Mouse (Mus musculus) liver, embryonic 16.5 days (tissue): ENCODE data around the gene Zcchc10. TPM values are rescaled to one million over a fixed set of nuclear protein-coding genes. Genes with fewer than 3 reads are reported as not detected.
"Not testable (repeated sequence)": the region's sequence is repeated elsewhere in the genome, so short reads cannot be mapped to it uniquely, and the experiment has no call there.

Experiments
- ATAC-seq: fragments of 200-750 bp; cut with Nextera tagmentation; 2 replicates; pipeline ENCODE4 v1.8.0; 2017; ENCODE audit warnings: low read depth, mild to moderate bottlenecking, moderate number of reproducible peaks, moderate library complexity
- H3K27ac ChIP-seq: fragments of 300-500 bp; sonication (generic); 2 replicates; pipeline ENCODE4 v1.5.1; 2014; ENCODE audit warnings: mild to moderate bottlenecking, low read length
- H3K27me3 ChIP-seq: fragments of 300-500 bp; sonication (generic); 2 replicates; pipeline ENCODE4 v1.6.1; 2014; ENCODE audit warnings: low read depth, low read length, mixed read lengths; ENCODE audit not compliant: control insufficient read depth, insufficient read depth
- H3K36me3 ChIP-seq: fragments of 300-500 bp; sonication (generic); 2 replicates; pipeline ENCODE4 v1.6.1; 2014; ENCODE audit warnings: mild to moderate bottlenecking; ENCODE audit not compliant: control insufficient read depth, insufficient read depth
- H3K4me1 ChIP-seq: fragments of 300-500 bp; sonication (generic); 2 replicates; pipeline ENCODE4 v1.6.1; 2014; ENCODE audit warnings: low read depth, low read length, mixed read lengths; ENCODE audit not compliant: control insufficient read depth
- H3K4me2 ChIP-seq: fragments of 300-500 bp; sonication (generic); 2 replicates; pipeline ENCODE4 v1.6.1; 2014; ENCODE audit warnings: low read depth, low read length, mixed read lengths
- H3K4me3 ChIP-seq: fragments of 300-500 bp; sonication (generic); 2 replicates; pipeline ENCODE4 v1.5.1; 2014; ENCODE audit warnings: low read depth, mild to moderate bottlenecking, low read length
- H3K9ac ChIP-seq: fragments of 300-500 bp; sonication (generic); 2 replicates; pipeline ENCODE4 v1.6.1; 2014; ENCODE audit warnings: low read depth, low read length
- H3K9me3 ChIP-seq: fragments of 300-500 bp; sonication (generic); replicated peaks from 2 replicates; pipeline ENCODE4 v1.6.1; 2016; ENCODE audit warnings: low read length; ENCODE audit not compliant: control insufficient read depth
- WGBS: fragments of 180-500 bp; shearing (Covaris S2); extraction: QIAGEN DNeasy Blood & Tissue Kit; methylation state at CpG from one replicate; pipeline ENCODE4 v1.1.7; 2014; ENCODE audit not compliant: insufficient replicate concordance; 5-methylcytosine and 5-hydroxymethylcytosine counted together
- polyA plus RNA-seq: library from polyadenylated mRNA; unstranded; fragments of >200 nt; fragmentation: Nextera tagmentation; extraction: Ambion mirVana; gene quantifications from 2 replicates; pipeline ENCODE4 v1.2.1, GENCODE M21; 2015

Gene Zcchc10
- polyA plus RNA-seq, 1 experiment from 2014 or later, result 6.0 TPM

DNA sequence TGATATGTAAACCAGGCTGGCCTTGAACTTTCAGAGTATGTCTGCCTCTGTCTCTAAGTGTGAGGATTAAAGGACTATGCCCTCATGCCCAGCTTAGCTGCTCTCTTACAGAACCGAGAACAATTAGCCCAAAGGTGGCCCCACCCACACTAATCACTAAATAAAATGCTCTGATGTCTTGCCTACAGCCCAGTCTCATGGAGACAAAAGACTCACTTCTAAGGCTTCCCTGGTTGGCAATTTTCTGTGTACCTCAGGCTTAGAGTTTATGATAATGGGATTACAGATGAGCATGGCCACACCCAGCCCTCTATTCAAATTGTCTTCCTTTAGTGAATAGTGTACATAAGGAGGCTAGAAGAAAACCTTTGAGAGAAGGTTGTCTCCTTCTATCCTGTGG is 13.1 kb upstream of the Zcchc10 start:
- Histone ChIP-seq H3K36me3 (no peaks in the 10 kb centered on the region), H3K4me3 (no peak overlapping the region), H3K27ac (no peak overlapping the region), H3K27me3 (no peaks in the 10 kb centered on the region), H3K4me2 (no peak overlapping the region), H3K9ac (no peak overlapping the region), H3K9me3 (no peaks in the 10 kb centered on the region), H3K4me1 (peaks cover 14% of the 10 kb centered on the region)
- no peak for ATAC-seq
- WGBS, result 60% methylated on average over 1 of the region's 1 CpGs

DNA sequence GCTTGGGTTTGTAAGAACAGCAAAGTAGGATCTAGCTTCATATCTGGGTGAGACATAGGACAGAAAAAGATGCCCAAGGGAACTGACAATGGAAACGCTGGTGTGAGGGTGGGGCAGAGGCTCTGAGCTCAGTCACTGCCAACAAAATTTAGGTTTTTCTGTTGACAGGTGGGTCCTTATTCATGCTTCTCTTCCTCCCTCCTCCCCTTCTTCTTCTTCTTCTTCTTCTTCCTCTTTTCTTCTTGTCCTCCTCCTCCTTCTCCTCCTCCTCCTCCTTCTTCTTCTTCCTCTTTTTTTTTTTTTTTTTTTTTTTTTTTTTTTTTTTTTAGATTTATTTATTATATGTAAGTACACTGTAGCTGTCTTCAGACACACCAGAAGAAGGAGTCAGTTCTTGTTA is 11.7 kb upstream of the Zcchc10 start:
- WGBS, result 28% methylated on average over 1 of the region's 1 CpGs
- H3K36me3 ChIP-seq, H3K27ac ChIP-seq, H3K9ac ChIP-seq, ATAC-seq, H3K4me3 ChIP-seq, H3K27me3 ChIP-seq, H3K4me2 ChIP-seq, H3K9me3 ChIP-seq: not testable (repeated sequence)
- H3K4me1 ChIP-seq, result peaks cover 10% of the 10 kb centered on the region

DNA sequence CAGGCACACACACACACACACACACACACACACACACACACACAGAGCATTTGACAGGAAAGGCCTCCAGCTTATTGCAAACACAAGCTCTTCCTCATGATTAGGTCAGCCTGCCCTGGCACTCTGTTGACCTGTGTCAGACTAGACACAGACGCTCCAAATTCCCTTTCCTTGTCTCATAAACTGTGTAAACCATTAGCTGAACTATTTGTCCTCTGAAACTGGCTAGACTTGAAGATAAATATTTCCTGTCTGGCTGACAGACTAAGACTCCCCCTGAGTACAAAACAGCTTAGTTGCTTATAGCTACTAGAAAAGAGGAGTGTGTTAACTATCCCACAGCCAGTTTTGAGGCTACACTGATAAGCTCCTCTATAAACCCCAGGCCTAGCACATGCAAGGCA is 9.7 kb upstream of the Zcchc10 start:
- no peak overlapping the region for H3K4me3 ChIP-seq
- no peaks in the 10 kb centered on the region for H3K9me3 ChIP-seq
- 0 out of 2 replicates have a peak overlapping the region, but pooled peaks have one; percentile 26 for H3K27ac ChIP-seq
- 0 out of 2 replicates have a peak, but pooled peaks have one; percentile 39 for ATAC-seq
- H3K27me3 ChIP-seq, result no peaks in the 10 kb centered on the region
- no peak overlapping the region for H3K9ac ChIP-seq
- H3K4me1 ChIP-seq, result no peaks in the 10 kb centered on the region; the same call in 1 of the 2 replicates
- H3K36me3 ChIP-seq, result no peaks in the 10 kb centered on the region
- no peak overlapping the region for H3K4me2 ChIP-seq
- WGBS, result 17% methylated on average over 1 of the region's 1 CpGs

DNA sequence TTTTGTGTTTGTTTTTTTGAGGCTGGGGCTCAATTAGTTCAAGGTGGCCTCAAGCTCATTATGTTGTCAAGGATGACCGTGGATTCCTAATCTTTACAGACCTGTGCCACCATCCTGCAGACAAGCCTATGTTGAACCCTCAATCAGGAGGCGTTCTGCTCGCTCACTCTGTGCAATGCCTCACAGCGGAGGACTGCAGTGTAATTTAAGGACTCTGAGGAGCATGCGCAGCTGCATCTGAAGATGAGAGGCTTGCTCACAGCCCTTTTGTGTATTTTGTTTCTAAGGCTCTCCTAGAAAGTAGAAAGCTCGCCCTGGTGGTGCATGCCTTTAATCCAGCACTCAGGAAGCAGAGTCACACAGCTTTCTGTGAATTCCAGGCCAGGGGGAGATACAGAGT is 7.5 kb upstream of the Zcchc10 start:
- H3K9ac ChIP-seq, result no peak overlapping the region
- H3K27ac ChIP-seq, result no peak overlapping the region
- H3K4me3 ChIP-seq, result no peak overlapping the region
- no peak overlapping the region for H3K4me2 ChIP-seq
- no peaks in the 10 kb centered on the region for H3K9me3 ChIP-seq
- ATAC-seq, result no peak
- H3K4me1 ChIP-seq, result no peaks in the 10 kb centered on the region; the same call in 1 of the 2 replicates
- no peaks in the 10 kb centered on the region for H3K36me3 ChIP-seq
- WGBS, result 46% methylated on average over 6 of the region's 6 CpGs
- no peaks in the 10 kb centered on the region for H3K27me3 ChIP-seq

DNA sequence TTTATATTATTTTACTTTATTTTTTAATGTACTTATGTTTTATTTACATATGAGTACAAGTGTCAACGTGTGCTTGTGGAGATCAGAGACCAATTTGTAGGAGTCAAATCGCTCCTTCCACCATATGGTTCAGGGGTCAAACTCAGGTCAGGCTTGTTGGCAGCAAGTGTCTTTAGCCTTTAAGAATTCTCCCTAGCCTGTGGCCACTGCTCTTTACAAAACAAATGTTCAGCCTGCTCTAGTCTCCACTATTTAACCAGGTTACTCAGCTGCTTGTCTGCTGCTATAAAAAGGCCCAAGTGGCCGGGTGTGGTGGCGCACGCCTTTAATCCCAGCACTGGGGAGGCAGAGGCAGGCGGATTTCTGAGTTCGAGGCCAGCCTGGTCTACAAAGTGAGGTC is 6.4 kb upstream of the Zcchc10 start:
- 77% methylated on average over 7 of the region's 7 CpGs for WGBS
- Histone ChIP-seq H3K4me1 (no peaks in the 10 kb centered on the region; the same call in 1 of the 2 replicates), H3K27ac (no peak overlapping the region), H3K9me3 (no peaks in the 10 kb centered on the region), H3K36me3 (no peaks in the 10 kb centered on the region), H3K4me2 (no peak overlapping the region), H3K27me3 (no peaks in the 10 kb centered on the region), H3K9ac (no peak overlapping the region), H3K4me3 (no peak overlapping the region)
- no peak for ATAC-seq

DNA sequence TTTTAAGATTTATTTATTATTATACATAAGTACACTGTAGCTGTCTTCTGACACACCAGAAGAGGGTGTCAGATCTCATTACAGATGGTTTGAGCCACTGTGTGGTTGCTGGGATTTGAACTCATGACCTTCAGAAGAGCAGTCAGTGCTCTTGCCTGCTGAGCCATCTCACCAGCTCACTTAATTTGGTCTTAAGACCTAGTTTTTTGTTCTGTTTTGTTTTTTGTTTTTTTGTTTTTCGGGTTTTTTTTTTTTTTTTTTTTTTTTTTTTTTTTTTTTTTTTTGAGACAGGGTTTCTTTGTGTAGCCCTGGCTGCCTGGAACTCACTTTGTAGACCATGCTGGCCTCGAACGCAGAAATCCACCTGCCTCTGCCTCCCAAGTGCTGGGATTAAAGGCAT is 5.9 kb upstream of the Zcchc10 start:
- not testable (repeated sequence) for H3K4me3 ChIP-seq, H3K27ac ChIP-seq, H3K9me3 ChIP-seq, H3K4me1 ChIP-seq, H3K4me2 ChIP-seq, ATAC-seq, H3K36me3 ChIP-seq, H3K27me3 ChIP-seq, H3K9ac ChIP-seq
- 50% methylated on average over 3 of the region's 3 CpGs for WGBS

DNA sequence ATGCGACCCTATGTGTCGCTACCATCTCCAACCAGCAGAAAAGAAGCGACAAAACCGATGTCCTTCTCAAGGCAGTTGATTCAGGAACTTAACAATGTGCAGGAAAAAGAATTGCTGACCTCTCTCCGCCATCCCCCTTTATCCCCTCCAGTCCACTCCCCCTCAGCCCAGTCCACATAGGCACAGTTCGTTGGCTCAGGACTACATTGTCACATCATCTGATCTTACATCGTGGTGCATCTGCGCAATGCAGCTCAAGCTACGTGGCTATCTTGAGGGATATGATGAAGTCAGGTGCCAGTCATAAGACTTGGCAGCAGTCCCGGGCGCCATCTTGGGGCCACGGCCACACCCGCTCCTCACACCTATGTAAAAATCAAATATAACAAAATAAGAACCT is 4.6 kb upstream of the Zcchc10 start:
- H3K4me2 ChIP-seq, H3K4me3 ChIP-seq, H3K9ac ChIP-seq, H3K36me3 ChIP-seq, H3K27me3 ChIP-seq, H3K9me3 ChIP-seq, H3K27ac ChIP-seq, ATAC-seq, H3K4me1 ChIP-seq: not testable (repeated sequence)
- 72% methylated on average over 13 of the region's 13 CpGs for WGBS

DNA sequence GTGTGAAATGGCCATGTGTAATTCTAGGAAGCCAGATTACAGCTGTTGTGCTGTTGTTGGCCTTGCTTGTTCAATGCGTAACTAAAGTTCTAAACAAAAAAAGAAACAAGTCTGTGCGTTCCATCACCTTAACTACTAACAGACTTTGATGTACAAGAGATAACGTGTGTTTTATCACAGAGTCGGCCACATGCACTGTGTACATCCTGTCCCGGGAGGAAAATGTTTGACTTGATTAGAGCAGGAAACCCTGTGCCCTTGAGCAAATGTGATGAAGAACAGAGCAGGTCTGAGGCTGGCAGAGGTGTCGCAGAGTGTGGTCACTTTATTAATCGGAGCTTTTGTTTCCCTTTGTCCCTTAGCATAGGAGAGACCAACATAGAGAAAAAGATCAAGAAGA is 5.8 kb downstream of the Zcchc10 start:
- H3K9me3 ChIP-seq, result no peaks in the 10 kb centered on the region
- no peak overlapping the region for H3K9ac ChIP-seq
- no peak overlapping the region for H3K4me3 ChIP-seq
- H3K4me1 ChIP-seq, result peaks cover 4% of the 10 kb centered on the region
- 41% methylated on average over 7 of the region's 7 CpGs for WGBS
- peaks cover 14% of the 10 kb centered on the region for H3K36me3 ChIP-seq
- H3K27me3 ChIP-seq, result no peaks in the 10 kb centered on the region
- no peak overlapping the region for H3K4me2 ChIP-seq
- ATAC-seq, result no peak
- H3K27ac ChIP-seq, result no peak overlapping the region

DNA sequence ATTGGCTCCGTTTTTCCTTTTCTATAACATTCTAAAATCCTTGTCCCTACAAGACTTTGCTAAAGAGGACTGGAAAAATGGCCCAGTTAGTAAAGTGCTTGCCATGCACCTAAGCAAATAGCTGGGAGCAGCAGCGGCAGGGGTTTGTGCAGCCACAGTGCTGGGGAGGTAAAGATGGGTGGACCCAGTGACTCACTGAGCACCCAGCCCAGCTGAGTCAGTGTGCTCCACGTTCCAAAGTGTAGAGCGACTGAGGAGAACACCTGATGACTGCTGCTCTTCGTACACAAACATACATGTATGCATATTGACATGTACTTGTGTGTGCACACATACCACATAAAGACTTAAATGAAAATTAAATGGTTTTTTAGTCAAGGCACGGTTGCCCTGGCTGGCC is 6.6 kb downstream of the Zcchc10 start:
- WGBS, result 77% methylated on average over 6 of the region's 6 CpGs
- Histone ChIP-seq H3K4me3 (no peak overlapping the region), H3K36me3 (peaks cover 14% of the 10 kb centered on the region), H3K4me2 (no peak overlapping the region), H3K27me3 (no peaks in the 10 kb centered on the region), H3K9ac (no peak overlapping the region), H3K4me1 (no peaks in the 10 kb centered on the region; the same call in 1 of the 2 replicates), H3K27ac (no peak overlapping the region), H3K9me3 (no peaks in the 10 kb centered on the region)
- no peak for ATAC-seq
